Mouse (Mus musculus) E14TG2a.4 (cell line): ENCODE measurements at regions not wholly inside any gene's neighbourhood (a gene's known extent, or its start where the extent isn't known, plus 50 kb on each side); places are given as distances from the start of the nearest gene placed in this dataset.

ENCODE experiments used
- CTCF ChIP-seq: conservative IDR thresholded peaks from 2 replicates; pipeline ENCODE4 v1.5.1; 2014; ENCODE audit warnings: low read length
- POU5F1 ChIP-seq: IDR thresholded peaks from 2 replicates; pipeline ENCODE4 v1.6.1; 2014; ENCODE audit warnings: low read length, borderline replicate concordance

- TF ChIP-seq CTCF: no peak
- no peak for TF ChIP-seq POU5F1
These were observed 94.2 kb upstream of the Usp27x start for GRCm38 (mm10) chrX:7469801-7470200.
